Mouse (Mus musculus): ENCODE results near the gene Hist1h3d. TPM values are rescaled to one million over a fixed set of nuclear protein-coding genes. Genes with fewer than 3 reads are reported as not detected.

Hist1h3d gene
- total and polyA plus RNA-seq, 3 experiments, result 0.94 to 182 (median 13.5) TPM

GRCm38 (mm10) chr13:23530901-23531875 lies 44.4 kb upstream of the Hist1h3d start, which contains the start of gene Hist1h4h:
Gene Hist1h4h (plus strand): TSS chr13:23531050.
- dilution Hi-C loops (cut with MboI; ENCODE audit: extremely low pct_ligation_motif_present, extremely low pct_unique_long_range_greater_than_20kb, low sequenced_read_pairs) (no loop called here), in situ Hi-C loops (cut with MboI; ENCODE audit: low pct_ligation_motif_present, low pct_unique_long_range_greater_than_20kb, low sequenced_read_pairs) (no loop called here)
- peak; percentile 97 for DNase-seq (ENCODE audit: extremely low read depth)
- Histone ChIP-seq H3K36me3 (replicated peaks in 1 of 2; ENCODE audit: control insufficient read depth in 1 of 2, insufficient read depth in 1 of 2, low read length in 1 of 2) (no peaks in the 10 kb centered on the region), H3K4me1 (ENCODE audit: control insufficient read depth in 1 of 2, insufficient read depth in 2 of 2) (peaks cover 7 to 28% of the 10 kb centered on the region in 2 experiments), H3K27ac (ENCODE audit: insufficient read depth, low read depth) (peak within 1 kb of the TSS; percentile 74), H3K9ac (ENCODE audit: insufficient read depth, low read depth) (peak within 1 kb of the TSS; percentile 98), H3K4me3 (replicated peaks in 1 of 3; ENCODE audit: low read depth in 2 of 3, low read length in 2 of 3, poor library complexity in 1 of 3) (peak within 1 kb of the TSS; percentile 58 to 69 (median 67)), H3K27me3 (replicated peaks) (no peaks in the 10 kb centered on the region), H3K4me2 (ENCODE audit: insufficient read depth, low read depth, poor library complexity, severe bottlenecking) (peak within 1 kb of the TSS; percentile 87), H3K79me2 (replicated peaks; ENCODE audit: control insufficient read depth, extremely low read depth, insufficient read depth, poor library complexity, severe bottlenecking) (no peaks in the 10 kb centered on the region), H3K9me3 (replicated peaks; ENCODE audit: low read length) (no peaks in the 10 kb centered on the region)
- TF ChIP-seq ZNF384 (IDR thresholded peaks at IDR 0.05; ENCODE audit: low read depth, low read length), result peak; percentile 81
- peak; percentile 94 for TF ChIP-seq ELF1 (IDR thresholded peaks at IDR 0.05; ENCODE audit: low read depth, low read length)
- peak; percentile 94 for TF ChIP-seq MXI1 (IDR thresholded peaks at IDR 0.05; ENCODE audit: low read depth, low read length)
- TF ChIP-seq MEF2A (IDR thresholded peaks at IDR 0.05; ENCODE audit: borderline replicate concordance, low read depth, low read length), result peak; percentile 60
- TF ChIP-seq SIN3A (IDR thresholded peaks at IDR 0.05; ENCODE audit: low read length), result peak; percentile 95
- TF ChIP-seq SMC3 (IDR thresholded peaks at IDR 0.05; ENCODE audit: low read depth, low read length), result no peak; the same call in 1 of the 2 replicates
- 0 out of 2 replicates have a peak, but pooled peaks have one; percentile 71 for TF ChIP-seq E2F4 (IDR thresholded peaks at IDR 0.05; ENCODE audit: insufficient replicate concordance, low read depth, low read length)
- TF ChIP-seq JUND (conservative IDR thresholded peaks at IDR 0.05; ENCODE audit: low read depth, low read length), result 0 out of 2 replicates have a peak, but pooled peaks have one; percentile 20
- peak; percentile 76 for TF ChIP-seq MAZ (IDR thresholded peaks at IDR 0.05; ENCODE audit: low read depth, low read length)
- TF ChIP-seq MAFK (IDR thresholded peaks at IDR 0.05; ENCODE audit: insufficient replicate concordance, low read length), result 0 out of 2 replicates have a peak, but pooled peaks have one; percentile 58
- peak; percentile 55 for TF ChIP-seq ETS1 (conservative IDR thresholded peaks at IDR 0.05; ENCODE audit: low read depth, low read length)
- TF ChIP-seq CHD1 (IDR thresholded peaks at IDR 0.05; ENCODE audit: low read depth, low read length), result peak; percentile 96
- peak; percentile 97 for TF ChIP-seq RCOR1 (conservative IDR thresholded peaks at IDR 0.05; ENCODE audit: low read depth, low read length)
- no peak for TF ChIP-seq ZC3H11A (IDR thresholded peaks at IDR 0.05; ENCODE audit: low read depth, low read length)
- peak; percentile 12; the same call in 1 of the 2 replicates for TF ChIP-seq USF2 (conservative IDR thresholded peaks at IDR 0.05; ENCODE audit: low read depth, low read length)
- TF ChIP-seq USF1 (IDR thresholded peaks at IDR 0.05; ENCODE audit: low read depth, low read length), result no peak
- TF ChIP-seq EP300 (IDR thresholded peaks at IDR 0.05; ENCODE audit: low read length), result no peak
- TF ChIP-seq UBTF (IDR thresholded peaks at IDR 0.05; ENCODE audit: low read depth, low read length), result no peak; the same call in 1 of the 2 replicates
- peak; percentile 100 for TF ChIP-seq POLR2AphosphoS2 (IDR thresholded peaks at IDR 0.05; ENCODE audit: low read depth, low read length)
- peak; percentile 90 for TF ChIP-seq MAX (IDR thresholded peaks at IDR 0.05; ENCODE audit: low read length)
- peak; percentile 100 for TF ChIP-seq NELFE (IDR thresholded peaks at IDR 0.05; ENCODE audit: low read depth, low read length)
- TF ChIP-seq ZMIZ1 (IDR thresholded peaks at IDR 0.05; ENCODE audit: low read depth, low read length), result peak; percentile 100
- peak; percentile 87 for TF ChIP-seq NRF1 (IDR thresholded peaks at IDR 0.05; ENCODE audit: low read depth, low read length)
- peak; percentile 18; the same call in 1 of the 2 replicates for TF ChIP-seq IRF4 (IDR thresholded peaks at IDR 0.05; ENCODE audit: low read depth, low read length)
- peak; percentile 97 for TF ChIP-seq POLR2A (IDR thresholded peaks at IDR 0.05; ENCODE audit: low read depth, low read length)
- no peak for TF ChIP-seq CTCF (conservative IDR thresholded peaks at IDR 0.05 in 1 of 2, IDR thresholded peaks at IDR 0.05 in 1 of 2; ENCODE audit: low read depth in 2 of 2, low read length in 2 of 2)
- peak; percentile 60 for TF ChIP-seq JUN (IDR thresholded peaks at IDR 0.05; ENCODE audit: insufficient read depth, low read depth, low read length)
- TF ChIP-seq KAT2A (IDR thresholded peaks at IDR 0.05; ENCODE audit: insufficient replicate concordance, low read length), result 0 out of 2 replicates have a peak, but pooled peaks have one; percentile 66
- no peak for TF ChIP-seq PAX5 (IDR thresholded peaks at IDR 0.05; ENCODE audit: low read length)
- peak; percentile 53 for TF ChIP-seq BHLHE40 (IDR thresholded peaks at IDR 0.05; ENCODE audit: low read depth, low read length)
- TF ChIP-seq TCF12 (IDR thresholded peaks at IDR 0.05; ENCODE audit: low read depth, low read length), result peak; percentile 89
- no peak for TF ChIP-seq RAD21 (IDR thresholded peaks at IDR 0.05; ENCODE audit: low read depth, low read length)
- peak; percentile 89 for TF ChIP-seq CHD2 (IDR thresholded peaks at IDR 0.05; ENCODE audit: low read length)
- no peak for TF ChIP-seq ZKSCAN1 (IDR thresholded peaks at IDR 0.05; ENCODE audit: borderline replicate concordance, low read depth, low read length)
- peak; percentile 70 for TF ChIP-seq MYC (IDR thresholded peaks at IDR 0.05; ENCODE audit: low read depth, low read length)
- peak; percentile 84 for TF ChIP-seq HCFC1 (IDR thresholded peaks at IDR 0.05; ENCODE audit: low read depth, low read length)
- peak; percentile 99 for TF ChIP-seq TBP (conservative IDR thresholded peaks at IDR 0.05; ENCODE audit: low read depth, low read length)

Data from CH12.LX (cell line).